Mouse (Mus musculus) small intestine, adult 2 months (tissue): Measurements from ENCODE around the gene Best1.

Experiments used
- CTCF ChIP-seq: fragments of 200-500 bp; IDR thresholded peaks from 2 replicates; pipeline ENCODE4 v1.5.1; 2012; ENCODE audit warnings: low read depth, mild to moderate bottlenecking, control low read depth, inconsistent platforms, low read length, moderate library complexity, mixed read lengths; ENCODE audit not compliant: insufficient replicate concordance, insufficient read length; ENCODE audit errors: extremely low read depth
- POLR2A ChIP-seq: fragments of 200-500 bp; IDR thresholded peaks from 2 replicates; pipeline ENCODE4 v1.6.1; 2012; ENCODE audit warnings: low read depth, mild to moderate bottlenecking, control low read depth, inconsistent platforms, low read length, moderate library complexity

DNA sequence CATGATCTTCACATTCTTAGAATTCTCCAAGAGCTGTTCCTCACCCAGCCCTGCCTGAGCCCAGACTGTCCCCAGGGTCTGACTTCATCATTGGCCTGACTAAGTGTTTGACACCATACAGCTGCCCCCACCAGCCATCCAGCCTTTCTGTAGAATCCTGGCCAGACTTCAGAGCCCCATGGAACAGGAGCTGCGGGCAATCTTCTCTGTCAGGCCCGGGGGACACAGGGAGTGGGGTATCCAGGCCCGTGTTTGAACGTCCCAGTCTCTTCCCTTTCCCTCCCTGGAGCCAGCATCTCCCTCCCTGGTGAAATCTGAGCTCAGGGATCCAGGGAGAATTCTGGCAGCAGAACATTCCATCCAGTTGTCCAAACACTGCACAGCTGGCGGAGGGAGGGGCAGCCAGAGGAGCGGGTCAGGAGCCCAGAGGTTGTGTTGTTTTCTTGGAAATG lies 11.4 kb upstream of the Best1 start:
- TF ChIP-seq CTCF (no peak), POLR2A (no peak)
